Mouse (Mus musculus) monocyte, adult 5-6 weeks (primary cell): ENCODE data around the gene Armc9. TPM values are rescaled to one million over a fixed set of nuclear protein-coding genes. Genes with fewer than 3 reads are reported as not detected.

ENCODE experiments used
- total RNA-seq: library from RNA; stranded (forward); fragments of 200-1000, 200-491, 200-594 nt; gene quantifications from 3 replicates; pipeline ENCODE4 v1.2.3, GENCODE M21; 2017

Gene Armc9
- total RNA-seq, 1 experiment from 2014 or later: 5.3 TPM

Other genes with a start within 250 kb of the Armc9 start
- gene 4933407L21Rik, start 226.3 kb upstream of the Armc9 start, total RNA-seq: not detected in 3 replicates
- 2.2 to 4.9 TPM (median 4.7 TPM) in 3 replicates for gene Gpr55, start 193.8 kb upstream of the Armc9 start, total RNA-seq
- gene Spata3, start 138.0 kb upstream of the Armc9 start, total RNA-seq: not detected in 3 replicates
- gene 2810459M11Rik, start 108.9 kb upstream of the Armc9 start, total RNA-seq: 0.21 TPM in 1 of 3 replicates, not detected in the others
- 67.2 to 76.2 TPM (median 72.3 TPM) in 3 replicates for gene Psmd1, start 90.4 kb upstream of the Armc9 start, total RNA-seq
- not detected in 3 replicates for gene Htr2b, start 42.8 kb upstream of the Armc9 start, total RNA-seq
- 1.1 to 17.3 TPM in 2 of 3 replicates, not detected in the other for gene Gm21972, start 21.1 kb upstream of the Armc9 start, total RNA-seq
- gene B3gnt7, start 148.1 kb downstream of the Armc9 start, total RNA-seq: 1.9 to 10.4 TPM (median 2.5 TPM) in 3 replicates
- gene Ncl, start 204.6 kb downstream of the Armc9 start, total RNA-seq: 271 to 340 TPM (median 288 TPM) in 3 replicates